ENCODE assay signal across 10 mouse cellular contexts in the genomic region with DNA sequence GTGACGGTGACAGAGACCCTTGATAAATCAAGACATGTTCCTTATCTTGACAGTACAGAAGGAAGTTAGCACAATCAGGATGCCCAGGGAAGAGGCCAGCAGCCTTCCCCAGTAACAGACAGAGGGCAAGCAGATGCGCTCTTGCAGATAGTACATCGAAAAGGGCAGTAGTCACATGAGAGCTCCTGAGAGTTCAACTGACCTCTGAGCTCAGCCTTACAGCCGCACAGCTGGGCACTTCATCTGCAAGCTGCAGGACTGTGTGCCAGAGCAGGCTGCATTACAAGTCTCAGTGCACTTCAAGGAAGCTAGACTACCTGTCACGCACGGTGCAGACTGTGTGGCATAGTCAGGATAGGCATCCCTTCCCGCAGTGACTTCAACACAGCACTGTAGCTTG.
DNase-seq lines count a peak whose midpoint lies in the region; ATAC-seq and TF ChIP-seq lines count a peak whose summit lies in the region.
"Had no signal": no experiment of that assay in that cellular context is flagged by ENCODE, and none has a peak within 500 bp of the region (broad histone marks: within the 10 kb centered on the region; RNA-seq: fewer than 3 reads in every experiment).

No protein-coding gene starts in this region.

- no peaks in the 10 kb centered on the region for H3K4me1 ChIP-seq in stomach, embryonic 14.5 days (ENCODE audit: control insufficient read depth, insufficient read depth, low read length)
- no peaks in the 10 kb centered on the region for H3K4me1 ChIP-seq in stomach, postnatal 0 days (replicated peaks; ENCODE audit: control insufficient read depth, insufficient read depth)
- H3K4me1 ChIP-seq in stomach, embryonic 15.5 days: no peaks in the 10 kb centered on the region
- H3K4me1 ChIP-seq: heart, embryonic 13.5 days; limb, embryonic 12.5 days had no signal

- peak; percentile 37; the same call in 1 of the 2 replicates for ATAC-seq in stomach, embryonic 14.5 days (ENCODE audit: insufficient number of reproducible peaks, insufficient read depth, low FRiP score, low read depth)
- no peak for ATAC-seq in stomach, postnatal 0 days (ENCODE audit: low FRiP score, low TSS enrichment)
- peak; percentile 79; the same call in 1 of the 2 replicates for ATAC-seq in stomach, embryonic 15.5 days (ENCODE audit: insufficient read depth, low FRiP score, low read depth)

- TF ChIP-seq CTCF in stomach, postnatal 0 days (IDR thresholded peaks at IDR 0.05; ENCODE audit: low read depth): no peak

- no peaks in the 10 kb centered on the region for H3K36me3 ChIP-seq in stomach, embryonic 14.5 days (ENCODE audit: control insufficient read depth, insufficient read depth, low read length)
- H3K36me3 ChIP-seq in stomach, postnatal 0 days (ENCODE audit: control insufficient read depth, insufficient read depth, low read length): no peaks in the 10 kb centered on the region
- no peaks in the 10 kb centered on the region for H3K36me3 ChIP-seq in stomach, embryonic 15.5 days
- H3K36me3 ChIP-seq: heart, embryonic 13.5 days; limb, embryonic 12.5 days had no signal

- no peaks in the 10 kb centered on the region for H3K27me3 ChIP-seq in stomach, embryonic 14.5 days (ENCODE audit: control insufficient read depth, insufficient read depth, low read length)
- no peaks in the 10 kb centered on the region for H3K27me3 ChIP-seq in stomach, postnatal 0 days (ENCODE audit: control insufficient read depth, insufficient read depth, low read length)
- no peaks in the 10 kb centered on the region for H3K27me3 ChIP-seq in stomach, embryonic 15.5 days (replicated peaks)
- H3K27me3 ChIP-seq: heart, embryonic 13.5 days; limb, embryonic 12.5 days had no signal

- no peak for DNase-seq in stomach, postnatal 0 days (ENCODE audit: low spot score)
- peak; percentile 18 for DNase-seq in embryo, embryonic 10 days (ENCODE audit: low spot score)
- DNase-seq in kidney, postnatal 14 days: peak; percentile 10
- no peak for DNase-seq in gastrocnemius, postnatal 25 days
- no peak for DNase-seq in T-cell, adult 2 months (ENCODE audit: low spot score)

- 73% methylated on average over 7 of the region's 7 CpGs for WGBS in stomach, embryonic 14.5 days
- 74% methylated on average over 7 of the region's 7 CpGs for WGBS in stomach, postnatal 0 days
- 63% methylated on average over 7 of the region's 7 CpGs for WGBS in stomach, embryonic 15.5 days

- H3K4me2 ChIP-seq in stomach, embryonic 14.5 days (replicated peaks; ENCODE audit: low read depth, low read length): no peak overlapping the region
- H3K4me2 ChIP-seq in stomach, postnatal 0 days (replicated peaks; ENCODE audit: low read depth): no peak overlapping the region
- no peak overlapping the region for H3K4me2 ChIP-seq in stomach, embryonic 15.5 days
- H3K4me2 ChIP-seq: heart, embryonic 13.5 days; limb, embryonic 12.5 days had no signal

- no peak overlapping the region for H3K4me3 ChIP-seq in stomach, embryonic 14.5 days (ENCODE audit: low read depth, low read length)
- H3K4me3 ChIP-seq in stomach, postnatal 0 days (ENCODE audit: low read depth, low read length): no peak overlapping the region
- no peak overlapping the region for H3K4me3 ChIP-seq in stomach, embryonic 15.5 days (replicated peaks)
- H3K4me3 ChIP-seq: heart, embryonic 13.5 days; limb, embryonic 12.5 days had no signal

- no peak overlapping the region for H3K27ac ChIP-seq in stomach, embryonic 14.5 days (ENCODE audit: low read length)
- H3K27ac ChIP-seq in stomach, postnatal 0 days (replicated peaks): no peak overlapping the region
- no peak overlapping the region for H3K27ac ChIP-seq in stomach, embryonic 15.5 days
- H3K27ac ChIP-seq: heart, embryonic 13.5 days; limb, embryonic 12.5 days; macrophage had no signal

- no peaks in the 10 kb centered on the region; the same call in 1 of the 2 replicates for H3K9me3 ChIP-seq in stomach, embryonic 14.5 days (ENCODE audit: control insufficient read depth, low read depth, low read length)
- no peaks in the 10 kb centered on the region for H3K9me3 ChIP-seq in stomach, postnatal 0 days (ENCODE audit: control insufficient read depth, low read length)
- no peaks in the 10 kb centered on the region for H3K9me3 ChIP-seq in stomach, embryonic 15.5 days
- H3K9me3 ChIP-seq: heart, embryonic 13.5 days had no signal

- H3K9ac ChIP-seq in stomach, embryonic 14.5 days (replicated peaks; ENCODE audit: low read depth, low read length): no peak overlapping the region
- H3K9ac ChIP-seq in stomach, postnatal 0 days (ENCODE audit: low read length): no peak overlapping the region
- no peak overlapping the region for H3K9ac ChIP-seq in stomach, embryonic 15.5 days
- H3K9ac ChIP-seq: heart, embryonic 13.5 days; limb, embryonic 12.5 days had no signal

- TF ChIP-seq EP300 in stomach, postnatal 0 days (optimal IDR thresholded peaks at IDR 0.05): no peak

Comparison
In these comparisons a context has a peak if more than half of its experiments do, and no peak if none do; other contexts are left out.
1. DNase-seq: peak in embryo, embryonic 10 days (single experiment) and kidney, postnatal 14 days (single experiment); none in stomach, postnatal 0 days (single experiment), gastrocnemius, postnatal 25 days (single experiment) and T-cell, adult 2 months (single experiment).